Mouse (Mus musculus) embryonic facial prominence, embryonic 11.5 days (tissue): Measurements from ENCODE around the gene Arntl. TPM values are rescaled to one million over a fixed set of nuclear protein-coding genes. Genes with fewer than 3 reads are reported as not detected.

Experiments used
- ATAC-seq: fragments of 200-750 bp; cut with Nextera tagmentation; replicated peaks from 2 replicates; pipeline ENCODE4 v1.8.0; 2017; ENCODE audit warnings: low read depth; ENCODE audit not compliant: insufficient number of reproducible peaks, low FRiP score, low TSS enrichment
- DNase-seq: peaks from one replicate; pipeline ENCODE4 v3.0.0-alpha.2; 2015; ENCODE audit warnings: low spot score
- H3K27ac ChIP-seq: fragments of 300-500 bp; sonication (generic); replicated peaks from 2 replicates; pipeline ENCODE4 v1.5.1; 2014; ENCODE audit warnings: mild to moderate bottlenecking, low read depth, low read length, control low read depth
- H3K27me3 ChIP-seq: fragments of 300-500 bp; sonication (generic); 2 replicates; pipeline ENCODE4 v1.6.1; 2014; ENCODE audit warnings: mild to moderate bottlenecking, low read length, moderate library complexity, mixed read lengths; ENCODE audit not compliant: control insufficient read depth, insufficient read depth
- H3K36me3 ChIP-seq: fragments of 300-500 bp; sonication (generic); replicated peaks from 2 replicates; pipeline ENCODE4 v1.6.1; 2014; ENCODE audit warnings: low read depth, mild to moderate bottlenecking, low read length, moderate library complexity, mixed read lengths; ENCODE audit not compliant: control insufficient read depth, insufficient read depth
- H3K4me1 ChIP-seq: fragments of 300-500 bp; sonication (generic); 2 replicates; pipeline ENCODE4 v1.6.1; 2014; ENCODE audit warnings: low read length, mixed read lengths; ENCODE audit not compliant: control insufficient read depth, insufficient read depth
- H3K4me2 ChIP-seq: fragments of 300-500 bp; sonication (generic); 2 replicates; pipeline ENCODE4 v1.6.1; 2014; ENCODE audit warnings: low read depth, mild to moderate bottlenecking, control low read depth, low read length, moderate library complexity
- H3K4me3 ChIP-seq: fragments of 300-500 bp; sonication (generic); 2 replicates; pipeline ENCODE4 v1.5.1; 2014; ENCODE audit warnings: low read depth, low read length, control low read depth
- H3K9ac ChIP-seq: fragments of 300-500 bp; sonication (generic); replicated peaks from 2 replicates; pipeline ENCODE4 v1.6.1; 2014; ENCODE audit warnings: mild to moderate bottlenecking, control low read depth, low read length
- H3K9me3 ChIP-seq: fragments of 300-500 bp; sonication (generic); replicated peaks from 2 replicates; pipeline ENCODE4 v1.6.1; 2016; ENCODE audit warnings: mild to moderate bottlenecking, low read length, inconsistent platforms, mixed read lengths; ENCODE audit not compliant: control insufficient read depth
- WGBS: fragments of 180-500 bp; shearing (Covaris S2); extraction: QIAGEN DNeasy Blood & Tissue Kit; methylation state at CpG from one replicate; pipeline ENCODE4 v1.1.7; 2014; 5-methylcytosine and 5-hydroxymethylcytosine counted together
- polyA plus RNA-seq: library from polyadenylated mRNA; unstranded; fragments of >200 nt; fragmentation: Nextera tagmentation; extraction: Ambion mirVana; gene quantifications from 2 replicates; pipeline ENCODE4 v1.2.1, GENCODE M21; 2014

The Arntl gene
- polyA plus RNA-seq, 1 experiment from 2014 or later = 9.3 TPM

DNA sequence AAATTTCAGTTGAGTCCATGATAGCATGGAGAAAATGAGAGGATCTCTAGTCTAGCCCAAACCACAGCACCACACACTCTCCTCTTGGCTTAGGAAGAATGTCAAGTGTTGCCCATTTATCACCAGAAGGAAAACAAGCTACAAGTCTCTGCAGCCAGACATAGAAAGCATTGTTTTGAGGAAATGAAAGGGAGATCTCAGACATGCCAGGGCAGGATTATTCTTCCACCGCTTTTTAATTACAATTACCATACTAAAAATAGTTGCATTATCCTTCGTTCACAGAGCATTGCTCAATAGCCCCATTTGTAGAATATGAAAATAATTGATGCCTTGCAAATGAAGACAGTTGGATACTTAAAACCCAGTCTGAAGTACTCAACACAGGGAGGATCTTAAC lies 12.0 kb upstream of the Arntl start:
- no peak overlapping the region for H3K9ac ChIP-seq
- no peaks in the 10 kb centered on the region for H3K27me3 ChIP-seq
- DNase-seq (no peak), ATAC-seq (no peak)
- WGBS = 69% methylated on average over 2 of the region's 2 CpGs
- H3K4me1 ChIP-seq = no peaks in the 10 kb centered on the region
- no peaks in the 10 kb centered on the region for H3K36me3 ChIP-seq
- H3K9me3 ChIP-seq = no peaks in the 10 kb centered on the region
- no peak overlapping the region for H3K4me2 ChIP-seq
- H3K4me3 ChIP-seq = no peak overlapping the region
- H3K27ac ChIP-seq = no peak overlapping the region

DNA sequence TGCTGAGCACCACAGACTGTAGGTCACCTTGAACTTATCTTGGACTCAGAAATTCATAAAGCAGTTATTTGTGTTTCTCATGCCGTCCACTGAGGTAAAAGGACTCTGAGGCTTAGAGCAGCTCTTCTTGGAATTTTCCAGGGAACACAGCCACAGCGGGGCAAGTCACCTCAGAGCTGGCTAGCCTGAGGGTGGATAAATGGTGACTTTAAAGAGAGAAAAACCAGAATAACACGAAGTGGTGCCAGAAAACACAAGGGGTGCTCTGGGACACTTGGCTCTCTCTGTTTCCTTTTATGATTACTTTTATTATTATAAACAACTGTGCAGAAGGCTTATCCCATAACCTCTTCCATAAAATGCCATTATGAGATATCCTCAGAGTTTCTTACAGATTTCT lies 11.1 kb upstream of the Arntl start:
- Histone ChIP-seq H3K9ac (no peak overlapping the region), H3K27ac (no peak overlapping the region), H3K9me3 (no peaks in the 10 kb centered on the region), H3K4me1 (no peaks in the 10 kb centered on the region), H3K27me3 (no peaks in the 10 kb centered on the region), H3K36me3 (no peaks in the 10 kb centered on the region), H3K4me2 (no peak overlapping the region), H3K4me3 (no peak overlapping the region)
- DNase-seq (no peak), ATAC-seq (no peak)
- 84% methylated on average over 3 of the region's 3 CpGs for WGBS

DNA sequence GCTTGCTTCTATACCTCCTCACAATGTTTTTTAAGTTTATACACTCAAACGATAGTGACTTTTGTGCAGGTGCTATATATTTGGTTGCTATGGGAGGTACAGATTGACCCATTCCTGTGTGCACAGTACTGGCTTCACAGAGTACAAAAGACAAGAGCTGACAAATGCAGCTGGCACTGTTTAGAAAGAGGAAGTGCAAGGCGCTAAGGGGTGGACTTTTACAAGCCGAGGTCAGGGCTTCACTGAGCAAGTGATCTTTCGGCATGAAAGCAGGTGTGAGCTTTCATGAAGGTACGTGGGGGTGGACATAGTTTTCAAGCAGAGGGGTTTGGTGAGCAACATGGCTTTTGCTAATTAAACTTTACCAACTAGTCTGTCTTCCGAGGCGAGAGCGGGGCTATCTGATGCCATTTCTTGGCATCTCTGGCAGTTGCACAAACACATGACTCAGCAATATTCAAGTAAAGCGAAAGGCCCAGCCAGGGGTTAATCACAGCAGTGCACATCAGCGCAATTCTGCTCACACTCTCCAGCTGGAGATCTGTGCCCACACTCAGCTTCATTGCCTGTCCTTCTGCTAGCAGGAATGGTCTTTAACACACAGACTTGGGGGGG lies 10.0 kb upstream of the Arntl start:
- H3K27ac ChIP-seq = no peak overlapping the region
- no peak overlapping the region for H3K4me3 ChIP-seq
- no peak overlapping the region for H3K4me2 ChIP-seq
- no peaks in the 10 kb centered on the region for H3K27me3 ChIP-seq
- H3K9me3 ChIP-seq = no peaks in the 10 kb centered on the region
- H3K36me3 ChIP-seq = no peaks in the 10 kb centered on the region
- H3K9ac ChIP-seq = no peak overlapping the region
- 40% methylated on average over 10 of the region's 10 CpGs for WGBS
- ATAC-seq (no peak), DNase-seq (peak; percentile 23)
- H3K4me1 ChIP-seq = no peaks in the 10 kb centered on the region

DNA sequence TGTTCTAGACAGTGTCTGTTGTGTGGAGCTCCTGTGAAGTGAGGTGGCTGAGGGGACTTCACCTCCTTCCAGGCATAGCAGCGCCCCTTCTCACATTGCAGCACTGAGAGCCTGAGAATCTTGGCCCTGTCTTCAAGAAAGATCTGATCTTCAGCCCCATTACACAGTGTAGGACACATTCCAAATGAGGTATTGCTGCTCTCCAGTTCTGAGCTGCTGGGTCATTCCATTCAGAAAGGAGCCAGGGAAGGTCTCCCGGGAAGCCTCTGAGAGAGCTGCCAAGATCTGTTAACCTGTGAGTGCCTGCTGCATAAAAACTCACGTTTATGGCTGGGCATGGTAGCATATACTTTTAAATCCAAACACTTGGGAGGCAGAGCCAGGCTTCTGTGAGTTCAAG lies 5.7 kb upstream of the Arntl start:
- Histone ChIP-seq H3K9me3 (no peaks in the 10 kb centered on the region), H3K27ac (no peak overlapping the region), H3K4me1 (no peaks in the 10 kb centered on the region), H3K27me3 (peaks cover 9% of the 10 kb centered on the region), H3K9ac (no peak overlapping the region), H3K36me3 (no peaks in the 10 kb centered on the region), H3K4me2 (no peak overlapping the region), H3K4me3 (no peak overlapping the region)
- WGBS = 55% methylated on average over 3 of the region's 3 CpGs
- ATAC-seq (no peak), DNase-seq (no peak)

DNA sequence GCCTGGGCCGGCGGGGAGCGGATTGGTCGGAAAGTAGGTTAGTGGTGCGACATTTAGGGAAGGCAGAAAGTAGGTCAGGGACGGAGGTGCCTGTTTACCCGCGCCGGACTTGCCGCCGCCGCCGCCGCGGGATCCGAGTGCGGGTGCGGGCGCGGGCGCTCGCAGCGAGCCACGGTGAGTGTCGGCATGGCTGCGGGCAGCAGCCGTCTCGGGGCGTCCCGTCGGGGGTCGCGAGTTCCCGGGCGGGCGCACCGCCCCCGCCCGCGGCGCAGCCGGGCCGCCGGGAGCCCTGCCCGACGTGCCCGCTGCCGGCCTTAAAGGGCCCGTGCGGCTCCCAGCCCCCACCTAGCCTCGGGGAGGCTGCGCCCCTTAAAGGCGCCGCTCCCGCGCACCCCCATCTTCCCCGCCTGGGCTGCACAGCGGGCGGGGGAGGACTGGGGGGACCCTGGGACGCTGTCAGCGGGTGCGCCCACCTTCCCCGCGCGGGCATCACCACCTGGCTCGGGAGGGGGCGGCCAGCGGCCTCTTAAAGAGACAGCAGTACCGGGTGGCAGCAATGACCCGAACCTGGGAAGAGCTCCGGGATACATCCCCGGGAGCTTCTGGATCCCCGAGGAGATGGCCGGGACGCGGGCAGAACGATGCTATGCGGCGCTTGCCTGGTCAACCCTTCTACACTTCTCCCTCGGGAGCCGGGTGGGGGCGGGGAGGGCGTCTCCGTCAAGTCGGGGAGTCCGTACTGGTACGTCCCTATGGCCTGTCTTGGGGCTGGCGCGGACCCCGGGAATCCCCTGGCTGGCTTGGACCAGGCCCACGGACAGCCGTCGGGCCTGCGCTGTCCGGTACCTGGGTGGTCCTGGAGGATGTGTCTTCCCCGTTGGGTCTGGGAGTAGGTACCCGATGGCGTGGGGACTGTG lies 464 bp downstream of the Arntl start:
- peak; percentile 53 for ATAC-seq
- H3K27ac ChIP-seq = peak overlapping the region; percentile 38

DNA sequence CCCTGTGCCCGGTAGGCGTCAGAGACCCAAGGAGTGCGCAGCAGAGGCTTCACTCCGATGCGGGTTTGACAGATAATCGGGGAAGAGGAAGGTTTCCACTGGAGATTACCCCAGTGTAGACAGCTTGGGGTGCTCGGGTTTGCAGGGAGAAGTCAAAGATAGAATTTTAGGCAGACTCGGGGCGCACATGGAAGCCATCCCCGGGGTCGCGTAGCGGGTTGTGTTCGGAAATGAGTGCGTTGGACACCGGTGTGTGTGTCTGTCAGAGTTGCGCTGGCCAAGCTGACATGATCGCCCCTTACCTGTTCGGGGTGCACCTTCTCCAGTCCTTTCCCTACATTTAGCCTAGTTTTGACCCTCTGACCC lies 1.1 kb downstream of the Arntl start:
- no peak for ATAC-seq
- Histone ChIP-seq H3K27me3 (peaks cover 31% of the 10 kb centered on the region), H3K27ac (no peak overlapping the region), H3K4me1 (no peaks in the 10 kb centered on the region), H3K4me3 (peak overlapping the region; percentile 74), H3K36me3 (no peaks in the 10 kb centered on the region), H3K4me2 (peak overlapping the region; percentile 90), H3K9me3 (no peaks in the 10 kb centered on the region), H3K9ac (no peak overlapping the region; the same call in 1 of the 2 replicates)
- DNase-seq = no peak
- WGBS = 2% methylated on average over 19 of the region's 19 CpGs

More for the DNA sequence above, 464 bp downstream of the Arntl start:
- WGBS = 0% methylated on average over 81 of the region's 98 CpGs
- H3K4me3 ChIP-seq = peak overlapping the region; percentile 74
- H3K27me3 ChIP-seq = peaks cover 31% of the 10 kb centered on the region
- peak overlapping the region; percentile 72 for H3K9ac ChIP-seq
- DNase-seq = peak; percentile 48
- no peaks in the 10 kb centered on the region for H3K36me3 ChIP-seq
- H3K4me1 ChIP-seq = no peaks in the 10 kb centered on the region
- H3K4me2 ChIP-seq = peak overlapping the region; percentile 90
- H3K9me3 ChIP-seq = no peaks in the 10 kb centered on the region

DNA sequence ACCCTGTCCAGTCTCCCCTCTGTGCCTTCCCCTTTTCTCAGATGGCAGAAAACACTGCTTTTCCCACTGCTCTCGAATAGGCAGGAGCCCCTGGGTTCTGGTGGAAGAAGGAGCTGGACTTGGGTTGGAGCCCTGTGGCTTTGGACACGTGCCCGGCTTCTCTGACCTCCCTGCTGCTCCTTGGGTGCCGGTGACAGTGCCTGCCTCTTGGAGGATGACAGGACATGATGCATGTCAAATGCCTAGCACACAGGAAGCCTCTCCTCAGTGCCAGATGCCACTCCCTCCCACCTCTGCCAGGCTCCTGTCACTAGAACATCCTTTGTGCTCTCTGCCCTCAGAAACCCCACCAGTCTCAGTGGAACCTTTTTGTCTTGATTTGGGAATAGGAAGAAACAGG lies 3.2 kb downstream of the Arntl start:
- H3K4me2 ChIP-seq = no peak overlapping the region
- ATAC-seq (no peak), DNase-seq (no peak)
- no peak overlapping the region for H3K4me3 ChIP-seq
- H3K9me3 ChIP-seq = no peaks in the 10 kb centered on the region
- WGBS = 39% methylated on average over 4 of the region's 4 CpGs
- no peaks in the 10 kb centered on the region for H3K4me1 ChIP-seq
- no peak overlapping the region for H3K9ac ChIP-seq
- peaks cover 26% of the 10 kb centered on the region for H3K27me3 ChIP-seq
- no peaks in the 10 kb centered on the region for H3K36me3 ChIP-seq
- H3K27ac ChIP-seq = no peak overlapping the region
